Comparison of ENCODE assay signal across 24 mouse cellular contexts in the genomic region with DNA sequence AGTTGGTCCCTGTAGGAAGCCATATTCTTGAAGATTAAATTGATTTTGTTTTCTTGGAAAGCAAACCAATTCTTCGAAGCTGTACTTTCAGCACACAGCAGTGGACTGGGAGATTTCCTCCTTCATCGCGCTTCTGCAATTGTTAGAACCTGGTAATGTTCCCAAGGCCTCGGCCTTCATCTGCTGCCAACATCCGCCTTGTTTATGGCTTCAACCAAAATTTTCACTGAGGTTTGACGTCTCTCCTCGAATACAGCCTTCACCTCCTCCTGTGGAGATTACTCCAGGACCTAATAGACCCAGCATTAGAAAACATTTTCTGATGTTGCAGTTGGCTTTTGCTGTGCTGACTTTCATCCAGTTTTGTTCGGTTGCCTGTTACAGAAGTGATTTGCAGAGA.
DNase-seq lines count a peak whose midpoint lies in the region; ATAC-seq and TF ChIP-seq lines count a peak whose summit lies in the region.
"Had no signal": no experiment of that assay in that cellular context is flagged by ENCODE, and none has a peak within 500 bp of the region (broad histone marks: within the 10 kb centered on the region; RNA-seq: fewer than 3 reads in every experiment).

No protein-coding gene starts in this region.

- H3K36me3 ChIP-seq in forebrain, postnatal 0 days (ENCODE audit: insufficient read depth) = no peaks in the 10 kb centered on the region
- H3K36me3 ChIP-seq in forebrain, embryonic 15.5 days = no peaks in the 10 kb centered on the region
- H3K36me3 ChIP-seq in midbrain, postnatal 0 days (ENCODE audit: insufficient read depth, low read length) = no peaks in the 10 kb centered on the region
- H3K36me3 ChIP-seq in midbrain, embryonic 16.5 days (ENCODE audit: control insufficient read depth, insufficient read depth, low read length) = no peaks in the 10 kb centered on the region
- H3K36me3 ChIP-seq: embryonic facial prominence, embryonic 12.5 days; intestine, embryonic 15.5 days; limb, embryonic 12.5 days; liver, embryonic 13.5 days; lung, embryonic 15.5 days; midbrain, embryonic 10.5 days; neural tube, embryonic 13.5 days had no signal

- H3K27me3 ChIP-seq in forebrain, postnatal 0 days (ENCODE audit: insufficient read depth, low read length) = no peaks in the 10 kb centered on the region
- no peaks in the 10 kb centered on the region for H3K27me3 ChIP-seq in forebrain, embryonic 15.5 days
- H3K27me3 ChIP-seq in midbrain, postnatal 0 days (ENCODE audit: insufficient read depth, low read length) = no peaks in the 10 kb centered on the region
- H3K27me3 ChIP-seq in midbrain, embryonic 16.5 days (ENCODE audit: control insufficient read depth, insufficient read depth, low read depth, low read length) = no peaks in the 10 kb centered on the region
- H3K27me3 ChIP-seq: CH12.LX; embryonic facial prominence, embryonic 12.5 days; intestine, embryonic 15.5 days; limb, embryonic 12.5 days; liver, embryonic 13.5 days; lung, embryonic 15.5 days; neural tube, embryonic 13.5 days had no signal

- no peaks in the 10 kb centered on the region for H3K9me3 ChIP-seq in forebrain, postnatal 0 days (ENCODE audit: low read length)
- no peaks in the 10 kb centered on the region for H3K9me3 ChIP-seq in forebrain, embryonic 15.5 days
- no peaks in the 10 kb centered on the region for H3K9me3 ChIP-seq in midbrain, postnatal 0 days (ENCODE audit: low read length)
- H3K9me3 ChIP-seq in midbrain, embryonic 16.5 days (replicated peaks; ENCODE audit: control insufficient read depth, low read length, poor library complexity, severe bottlenecking) = no peaks in the 10 kb centered on the region
- H3K9me3 ChIP-seq: embryonic facial prominence, embryonic 12.5 days; intestine, embryonic 15.5 days; limb, embryonic 12.5 days; liver, embryonic 13.5 days; lung, embryonic 15.5 days; midbrain, embryonic 10.5 days; neural tube, embryonic 13.5 days had no signal

- no peak overlapping the region for H3K9ac ChIP-seq in forebrain, postnatal 0 days
- no peak overlapping the region for H3K9ac ChIP-seq in forebrain, embryonic 15.5 days (replicated peaks)
- H3K9ac ChIP-seq in midbrain, postnatal 0 days (replicated peaks; ENCODE audit: low read length, poor library complexity, severe bottlenecking) = no peak overlapping the region
- no peak overlapping the region for H3K9ac ChIP-seq in midbrain, embryonic 16.5 days (ENCODE audit: low read depth, low read length)
- H3K9ac ChIP-seq: embryonic facial prominence, embryonic 12.5 days; intestine, embryonic 15.5 days; limb, embryonic 12.5 days; liver, embryonic 13.5 days; lung, embryonic 15.5 days; neural tube, embryonic 13.5 days had no signal

- H3K4me3 ChIP-seq in forebrain, postnatal 0 days (ENCODE audit: low read depth, low read length) = no peak overlapping the region
- H3K4me3 ChIP-seq in forebrain, embryonic 15.5 days = no peak overlapping the region
- no peak overlapping the region for H3K4me3 ChIP-seq in midbrain, postnatal 0 days (ENCODE audit: low read depth, low read length)
- no peak overlapping the region for H3K4me3 ChIP-seq in midbrain, embryonic 16.5 days (ENCODE audit: low read depth, low read length)
- H3K4me3 ChIP-seq: embryonic facial prominence, embryonic 12.5 days; intestine, embryonic 15.5 days; limb, embryonic 12.5 days; liver, embryonic 13.5 days; lung, embryonic 15.5 days; midbrain, embryonic 10.5 days; neural tube, embryonic 13.5 days had no signal

- no peak for TF ChIP-seq CTCF in forebrain, postnatal 0 days (IDR thresholded peaks at IDR 0.05; ENCODE audit: low read depth)
- no peak for TF ChIP-seq CTCF in midbrain, postnatal 0 days (IDR thresholded peaks at IDR 0.05)

- H3K27ac ChIP-seq in forebrain, postnatal 0 days (ENCODE audit: low read depth, low read length) = no peak overlapping the region
- no peak overlapping the region for H3K27ac ChIP-seq in forebrain, embryonic 15.5 days (replicated peaks)
- H3K27ac ChIP-seq in midbrain, postnatal 0 days (ENCODE audit: low read depth, low read length) = no peak overlapping the region
- no peak overlapping the region for H3K27ac ChIP-seq in midbrain, embryonic 16.5 days (ENCODE audit: low read length)
- H3K27ac ChIP-seq: embryonic facial prominence, embryonic 12.5 days; intestine, embryonic 15.5 days; limb, embryonic 12.5 days; liver, embryonic 13.5 days; lung, embryonic 15.5 days; macrophage; midbrain, embryonic 10.5 days; neural tube, embryonic 13.5 days had no signal

- no peak overlapping the region for H3K4me2 ChIP-seq in forebrain, postnatal 0 days (ENCODE audit: low read depth)
- H3K4me2 ChIP-seq in forebrain, embryonic 15.5 days (replicated peaks) = no peak overlapping the region
- H3K4me2 ChIP-seq in midbrain, postnatal 0 days (ENCODE audit: low read depth, low read length, poor library complexity, severe bottlenecking) = no peak overlapping the region
- no peak overlapping the region for H3K4me2 ChIP-seq in midbrain, embryonic 16.5 days (ENCODE audit: low read length)
- H3K4me2 ChIP-seq: embryonic facial prominence, embryonic 12.5 days; intestine, embryonic 15.5 days; limb, embryonic 12.5 days; liver, embryonic 13.5 days; lung, embryonic 15.5 days; neural tube, embryonic 13.5 days had no signal

- no peak for ATAC-seq in forebrain, postnatal 0 days
- no peak for ATAC-seq in forebrain, embryonic 15.5 days (replicated peaks)
- no peak for ATAC-seq in midbrain, postnatal 0 days (ENCODE audit: low FRiP score)
- ATAC-seq in midbrain, embryonic 16.5 days = no peak
- ATAC-seq: intestine, embryonic 15.5 days had no signal

- DNase-seq in forebrain, postnatal 0 days = peak; percentile 30
- DNase-seq in midbrain, postnatal 0 days (ENCODE audit: low spot score) = peak; percentile 28
- DNase-seq in adrenal gland, postnatal 25 days = peak; percentile 62
- DNase-seq in testis, postnatal 10 days (ENCODE audit: low spot score) = peak; percentile 70
- DNase-seq in MN1 (ENCODE audit: low spot score) = no peak
- no peak for DNase-seq in gastrocnemius, adult 18-20 months (ENCODE audit: low spot score)
- DNase-seq: cerebellum, adult 8-10 months; gastrocnemius, postnatal 14 days; heart, adult 18-20 months; kidney, postnatal 36 days; layer of hippocampus, adult 9-11 months; liver, embryonic 13.5 days; right cerebral cortex, postnatal 4 days; thymus, postnatal 36 days had no signal

- H3K4me1 ChIP-seq in forebrain, postnatal 0 days (ENCODE audit: insufficient read depth) = no peaks in the 10 kb centered on the region
- no peaks in the 10 kb centered on the region for H3K4me1 ChIP-seq in forebrain, embryonic 15.5 days
- no peaks in the 10 kb centered on the region for H3K4me1 ChIP-seq in midbrain, postnatal 0 days (ENCODE audit: insufficient read depth, low read length)
- no peaks in the 10 kb centered on the region for H3K4me1 ChIP-seq in midbrain, embryonic 16.5 days (ENCODE audit: control insufficient read depth, insufficient read depth, low read length)
- H3K4me1 ChIP-seq: embryonic facial prominence, embryonic 12.5 days; intestine, embryonic 15.5 days; limb, embryonic 12.5 days; liver, embryonic 13.5 days; lung, embryonic 15.5 days; neural tube, embryonic 13.5 days had no signal

- WGBS in forebrain, postnatal 0 days = 27% methylated on average over 8 of the region's 8 CpGs
- WGBS in forebrain, embryonic 15.5 days = 38% methylated on average over 8 of the region's 8 CpGs
- 60% methylated on average over 8 of the region's 8 CpGs for WGBS in midbrain, postnatal 0 days
- 53% methylated on average over 8 of the region's 8 CpGs for WGBS in midbrain, embryonic 16.5 days

Comparison
In these comparisons a context has a peak if more than half of its experiments do, and no peak if none do; other contexts are left out.
1. DNase-seq: peak in forebrain, postnatal 0 days (single experiment), midbrain, postnatal 0 days (single experiment), adrenal gland, postnatal 25 days (single experiment) and testis, postnatal 10 days (single experiment); none in MN1 (single experiment) and gastrocnemius, adult 18-20 months (single experiment).